ENCODE assay signal across 9 mouse cellular contexts in the genomic region with DNA sequence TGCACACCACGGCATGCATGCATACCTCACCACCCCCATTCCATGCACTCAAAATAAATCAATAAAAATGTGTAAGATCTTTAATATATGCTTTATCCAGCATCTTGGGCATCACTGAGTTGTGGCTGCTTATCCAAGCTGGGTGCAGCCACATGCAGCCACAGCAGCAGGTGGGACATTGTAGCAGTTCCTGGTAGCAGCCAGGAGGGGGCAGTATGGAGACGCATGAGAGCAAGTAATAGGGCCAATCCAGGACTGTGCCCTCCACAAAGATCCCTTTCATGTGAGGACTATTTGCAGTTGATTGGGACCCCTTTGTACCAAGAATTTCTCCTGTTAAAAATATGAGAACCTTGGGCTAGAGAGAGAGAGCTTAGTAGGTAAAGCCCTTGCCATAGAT. TPM values are rescaled to one million over a fixed set of nuclear protein-coding genes. Genes with fewer than 3 reads are reported as not detected.
DNase-seq lines count a peak whose midpoint lies in the region; ATAC-seq and TF ChIP-seq lines count a peak whose summit lies in the region.
"Had no signal": no experiment of that assay in that cellular context is flagged by ENCODE, and none has a peak within 500 bp of the region (broad histone marks: within the 10 kb centered on the region; RNA-seq: fewer than 3 reads in every experiment).

No protein-coding gene starts in this region.

- peak; percentile 71 for TF ChIP-seq CTCF in lung, adult 2 months (IDR thresholded peaks at IDR 0.05; ENCODE audit: insufficient read depth, low read length)

- no peak overlapping the region for H3K4me3 ChIP-seq in lung, adult 2 months (replicated peaks; ENCODE audit: extremely low read depth, low read depth, low read length)
- H3K4me3 ChIP-seq: heart, embryonic 15.5 days had no signal

- no peaks in the 10 kb centered on the region for H3K4me1 ChIP-seq in lung, adult 2 months (ENCODE audit: control insufficient read depth, insufficient read depth, low read length)

- peak; percentile 38 for DNase-seq in adrenal gland, postnatal 25 days
- no peak for DNase-seq in adrenal gland, postnatal 10 days
- no peak for DNase-seq in lung, adult 2 months
- no peak for DNase-seq in lung, postnatal 10 days
- DNase-seq in ZHBTc4 (ENCODE audit: low read depth, low spot score): peak; percentile 86
- DNase-seq in yolk sac, embryonic 10.5 days (ENCODE audit: low spot score): no peak
- no peak for DNase-seq in left cerebral cortex, adult 18-20 months (ENCODE audit: low spot score in 2 of 2)

- no peak for TF ChIP-seq POLR2A in lung, adult 2 months (IDR thresholded peaks at IDR 0.05; ENCODE audit: borderline replicate concordance, extremely low read depth, low read depth, low read length)

- peak; percentile 38; the same call in 1 of the 2 replicates for ATAC-seq in megakaryocyte-erythroid progenitor cell, adult 5-6 weeks (replicated peaks; ENCODE audit: low FRiP score, low TSS enrichment, poor library complexity, severe bottlenecking)

- WGBS in lung, adult 2 months: 53% methylated on average over 2 of the region's 2 CpGs

RNA-seq across cellular contexts. Expression of a gene that starts 18.8 kb away (rescaled TPM):
- total RNA-seq in adrenal gland, postnatal 25 days (2021): 17.7 and 28.4 TPM in 2 replicates
- 10 to 100 TPM; 14.0 to 18.9 TPM for total RNA-seq in adrenal gland, postnatal 10 days (2021)
- polyA plus RNA-seq in lung, adult 2 months (2012; rRNA removed): 50.6 and 66.2 TPM in 2 replicates
- 16.4 and 25.5 TPM in 2 replicates for total RNA-seq in megakaryocyte-erythroid progenitor cell, adult 5-6 weeks (2014; fragmentation: Nextera tagmentation)
- 2.7 and 4.9 TPM in 2 replicates for total RNA-seq in megakaryocyte-erythroid progenitor cell, adult 5-6 weeks (2017)
- 10 to 100 TPM; 18.3 to 20.5 TPM for total RNA-seq in left cerebral cortex, adult 18-20 months (2021)

RNA-seq across cellular contexts. Expression of a gene that starts 47.4 kb away (rescaled TPM):
- total RNA-seq in adrenal gland, postnatal 25 days (2021): 0.19 and 0.30 TPM in 2 replicates
- under 1 TPM; 0.21 to 0.27 TPM for total RNA-seq in adrenal gland, postnatal 10 days (2021)
- polyA plus RNA-seq in lung, adult 2 months (2012; rRNA removed): 0.10 and 0.14 TPM in 2 replicates
- total RNA-seq in megakaryocyte-erythroid progenitor cell, adult 5-6 weeks (2014; fragmentation: Nextera tagmentation): not detected in 2 replicates
- not detected in 2 replicates for total RNA-seq in megakaryocyte-erythroid progenitor cell, adult 5-6 weeks (2017)
- under 1 TPM; 0.81 to 0.91 TPM for total RNA-seq in left cerebral cortex, adult 18-20 months (2021)

Comparison
In these comparisons a context has a peak if more than half of its experiments do, and no peak if none do; other contexts are left out.
1. DNase-seq: peak in adrenal gland, postnatal 25 days (single experiment) and ZHBTc4 (single experiment); none in adrenal gland, postnatal 10 days (single experiment), lung, adult 2 months (single experiment), lung, postnatal 10 days (single experiment), yolk sac, embryonic 10.5 days (single experiment) and left cerebral cortex, adult 18-20 months (0 of 2).